Mouse (Mus musculus) CH12F3 (cell line): ENCODE data around the gene Fbxo7.

ENCODE experiments used
- in situ Hi-C: fragments of 300-500 bp; cut with MboI; formaldehyde crosslinking; loops from 2 replicates; pipeline ENCODE4 v1.14.3; 2020; ENCODE audit warnings: low sequenced_read_pairs

The Fbxo7 gene

DNA sequence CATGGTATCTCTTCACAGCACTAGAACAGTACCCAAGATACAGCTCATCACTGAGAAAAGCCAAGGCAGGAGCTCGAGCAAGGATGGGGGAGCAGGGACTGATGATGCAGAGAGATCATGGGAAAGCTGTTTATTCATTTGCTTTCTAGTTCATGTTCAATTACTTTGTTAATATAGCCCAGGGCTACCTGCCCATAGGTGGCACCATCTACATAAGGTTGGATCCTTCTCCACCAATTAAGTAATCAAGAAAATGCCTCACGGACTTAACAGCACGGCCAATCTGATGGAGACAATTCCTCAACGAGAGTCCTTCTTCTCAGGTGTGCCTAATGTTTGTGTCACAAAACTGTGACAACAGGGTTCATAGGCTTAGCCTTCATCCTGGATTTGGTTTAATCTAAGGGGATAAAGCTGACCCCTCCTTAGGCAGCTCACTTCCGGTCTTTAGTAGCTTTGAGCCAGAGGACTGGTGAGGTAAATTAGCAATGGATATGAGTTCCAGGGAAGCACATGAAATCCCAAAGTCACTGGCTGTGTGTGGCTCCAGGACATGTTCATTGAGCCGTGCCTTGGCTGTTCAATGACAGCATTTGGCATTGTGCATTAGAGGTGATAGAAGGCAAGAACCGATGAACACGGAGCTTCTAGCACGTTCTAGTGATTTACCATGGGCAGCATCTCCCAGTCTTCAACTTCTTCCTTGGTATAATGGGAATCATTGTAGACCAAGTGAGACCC is 53.4 kb downstream of the Fbxo7 start:
- in situ Hi-C loops, result loop anchor here (10.0 kb wide), 1 partner anchor 370 kb away; no protein-coding TSS in a partner anchor

DNA sequence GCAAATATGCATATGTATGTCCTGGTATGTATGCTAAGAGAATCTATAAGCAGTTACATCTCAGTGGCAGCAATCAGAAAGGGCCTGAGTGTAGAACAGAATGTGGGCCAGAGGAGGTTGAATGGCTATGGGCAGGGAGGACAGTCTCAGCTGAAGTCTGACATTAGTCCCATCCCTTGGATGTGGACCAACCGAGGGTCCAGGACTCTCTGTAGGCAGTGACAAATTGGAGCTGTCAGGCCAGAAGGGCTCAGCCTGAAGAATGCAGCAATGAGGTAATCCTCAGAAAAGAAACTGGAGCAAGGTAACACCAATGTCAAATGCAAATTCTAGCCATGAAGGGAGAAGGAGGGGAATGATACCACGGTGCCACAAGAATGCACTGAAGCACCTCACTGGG is 55.5 kb downstream of the Fbxo7 start:
- in situ Hi-C loops, result loop anchor here (10.0 kb wide), 1 partner anchor 368 kb away; no protein-coding TSS in a partner anchor

DNA sequence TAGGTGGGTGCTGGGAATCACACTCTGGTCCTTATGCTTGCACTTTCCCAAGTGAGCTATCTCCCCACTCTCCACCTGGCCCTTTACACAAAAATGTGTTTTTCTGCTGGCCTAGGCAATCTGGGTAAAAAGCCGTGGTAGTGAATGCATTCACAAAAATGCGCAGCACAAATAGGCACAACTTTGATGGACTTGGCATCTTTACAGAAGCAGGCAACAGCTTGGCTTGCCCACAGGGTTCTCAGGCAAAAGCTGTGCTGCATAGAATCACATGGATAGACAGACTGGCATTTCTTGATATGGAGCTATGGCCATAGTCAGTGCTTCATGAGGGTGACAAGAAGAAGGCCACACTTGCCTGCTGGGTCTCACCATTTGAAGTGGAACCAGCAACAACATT is 57.0 kb downstream of the Fbxo7 start:
- in situ Hi-C loops, result loop anchor here (10.0 kb wide), 1 partner anchor 366 kb away; no protein-coding TSS in a partner anchor

DNA sequence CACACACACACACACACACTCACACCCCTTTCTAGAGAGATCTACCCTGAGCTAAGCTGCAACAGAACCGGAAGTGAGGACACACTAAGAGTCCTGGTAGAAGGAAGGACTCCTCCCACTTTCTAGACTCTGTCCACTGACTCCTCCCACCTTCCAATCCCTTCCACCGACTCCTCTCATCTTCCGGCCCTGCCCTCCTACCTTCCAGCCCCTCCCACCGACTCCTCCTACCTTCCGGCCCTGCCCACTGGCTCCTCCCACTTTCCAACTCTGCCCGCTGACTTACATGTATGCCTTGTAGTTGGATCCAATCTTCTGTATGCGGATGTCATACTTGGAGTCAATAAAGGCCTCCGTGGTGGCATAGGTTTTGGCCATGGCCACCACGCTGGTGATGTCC is 58.1 kb downstream of the Fbxo7 start:
- in situ Hi-C loops, result loop anchor here (10.0 kb wide), 1 partner anchor 365 kb away; no protein-coding TSS in a partner anchor

DNA sequence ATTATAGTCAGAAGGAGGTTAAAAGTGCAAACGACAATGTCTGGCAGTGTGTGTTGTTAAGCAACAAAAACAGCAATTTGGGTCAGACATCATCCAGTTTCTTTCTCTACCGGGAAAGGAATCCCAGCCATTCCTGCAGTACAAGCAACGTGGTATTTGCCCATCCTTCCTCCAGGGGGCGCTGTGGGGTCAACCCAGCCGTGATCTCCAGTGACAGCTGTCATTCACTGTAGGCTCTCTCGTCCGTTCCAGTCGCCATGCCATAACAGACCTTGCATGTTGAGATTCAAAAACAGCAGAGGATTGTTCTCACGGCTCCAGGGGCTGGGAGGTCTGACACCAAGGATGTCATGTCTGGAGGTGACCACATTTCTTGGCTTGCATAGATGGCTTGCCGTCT is 70.1 kb downstream of the Fbxo7 start:
- in situ Hi-C loops, result no loop called here

DNA sequence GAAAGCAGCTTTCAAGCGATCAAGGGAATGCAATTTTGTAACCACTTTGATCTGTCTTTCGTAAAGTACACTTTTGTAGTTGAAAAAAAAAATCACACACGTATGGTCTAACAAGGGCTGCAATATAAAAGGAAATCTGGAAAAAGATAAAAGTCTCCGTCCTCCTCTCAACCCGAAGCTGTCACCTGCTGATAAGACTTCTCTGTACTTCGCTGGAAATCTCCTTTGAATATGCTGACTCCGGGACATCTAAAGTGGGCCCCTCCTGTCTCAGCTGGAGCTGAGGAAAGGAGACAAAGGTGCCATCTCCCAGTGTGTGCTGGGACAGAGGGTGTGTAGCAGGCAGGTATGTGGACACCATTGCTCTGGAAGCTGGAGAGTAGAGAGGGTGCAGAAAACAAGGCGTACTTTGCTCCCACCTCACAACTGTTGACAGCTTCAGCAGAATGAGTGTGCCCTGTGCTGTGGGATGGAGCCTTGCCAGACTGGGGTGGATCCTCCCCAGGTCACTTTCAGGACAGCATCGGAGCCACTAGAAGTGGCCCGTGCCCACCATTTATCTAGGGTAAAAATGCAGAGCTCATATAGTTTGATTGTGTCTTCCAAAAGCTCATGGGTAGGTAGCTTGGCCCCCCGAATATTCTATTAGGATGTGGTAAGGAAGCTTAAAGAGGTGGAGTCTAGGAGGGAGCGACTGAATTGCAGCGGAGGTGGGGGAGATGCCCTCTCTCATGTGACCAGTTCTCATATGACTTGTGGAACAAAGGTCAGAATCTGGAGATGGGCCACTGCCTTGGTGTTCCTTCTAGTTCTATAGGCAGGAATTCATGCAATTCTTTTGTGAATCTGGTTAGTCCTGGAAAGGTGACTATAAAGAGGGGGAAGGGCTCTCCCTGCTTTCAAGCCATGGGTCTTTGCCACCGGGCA is 71.6 kb downstream of the Fbxo7 start:
- in situ Hi-C loops, result no loop called here

DNA sequence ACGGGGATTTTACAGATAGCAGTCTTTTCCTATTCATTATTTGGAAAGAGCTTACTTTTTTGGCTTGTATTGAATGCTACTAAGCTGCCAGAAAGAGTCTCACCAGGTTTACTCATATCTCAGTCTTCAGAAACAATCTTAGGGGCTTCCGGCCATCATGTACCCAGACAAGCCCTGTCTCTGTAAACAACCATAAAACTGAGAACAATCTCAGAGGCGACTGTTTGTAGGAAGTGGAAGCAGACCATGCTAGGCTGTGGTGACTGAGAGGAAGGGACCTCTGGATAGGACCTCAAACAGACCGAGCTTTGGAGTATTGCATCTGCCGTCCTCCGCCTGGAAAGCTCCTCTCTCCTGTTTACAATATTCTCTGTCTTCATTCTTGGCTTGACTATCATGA is 76.6 kb downstream of the Fbxo7 start:
- in situ Hi-C loops, result no loop called here

DNA sequence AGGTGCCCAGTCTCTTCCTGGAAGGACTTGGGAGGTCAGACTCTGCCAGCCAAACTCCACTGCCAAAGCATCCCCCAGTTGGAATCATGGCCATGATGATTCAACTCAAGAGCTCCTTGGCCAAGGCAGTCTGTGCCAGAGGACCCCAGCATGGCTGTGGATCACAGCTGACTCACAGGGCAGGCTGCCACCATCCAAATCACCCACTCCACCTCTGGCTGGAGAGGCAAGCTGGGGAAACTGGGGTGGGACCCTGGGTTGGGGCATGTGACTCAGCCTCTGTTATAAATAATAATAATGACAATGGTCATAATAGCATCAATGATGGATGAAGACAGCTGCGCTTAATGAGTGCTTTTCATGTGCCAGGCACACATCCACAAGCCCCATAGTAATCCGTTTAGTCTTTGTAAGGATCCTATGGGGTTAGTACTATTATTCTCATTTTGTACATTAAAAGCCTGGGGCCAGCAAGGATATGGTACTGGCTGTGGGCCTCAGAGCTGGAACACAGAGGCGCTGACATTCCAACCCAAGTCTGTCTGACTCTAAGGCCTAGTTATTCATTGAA is 78.6 kb downstream of the Fbxo7 start:
- in situ Hi-C loops, result no loop called here
